Mouse (Mus musculus) midbrain, embryonic 10.5 days (tissue): ENCODE results near the gene Ccl12. TPM values are rescaled to one million over a fixed set of nuclear protein-coding genes. Genes with fewer than 3 reads are reported as not detected.

Source experiments
- DNase-seq: peaks from one replicate; pipeline ENCODE4 v3.0.0-alpha.2; 2017; ENCODE audit warnings: low spot score
- H3K27ac ChIP-seq: fragments of 300-500 bp; sonication (generic); replicated peaks from 2 replicates; pipeline ENCODE4 v1.5.1; 2016; ENCODE audit warnings: mild to moderate bottlenecking
- H3K27me3 ChIP-seq: fragments of 300-500 bp; sonication (generic); 2 replicates; pipeline ENCODE4 v1.6.1; 2016; ENCODE audit warnings: low read depth, mild to moderate bottlenecking; ENCODE audit not compliant: poor library complexity, severe bottlenecking
- H3K36me3 ChIP-seq: fragments of 300-500 bp; sonication (generic); 2 replicates; pipeline ENCODE4 v1.6.1; 2016; ENCODE audit warnings: mild to moderate bottlenecking, moderate library complexity
- H3K4me1 ChIP-seq: fragments of 300-500 bp; sonication (generic); 2 replicates; pipeline ENCODE4 v1.6.1; 2016
- H3K4me3 ChIP-seq: fragments of 300-500 bp; sonication (generic); 2 replicates; pipeline ENCODE4 v1.5.1; 2016; ENCODE audit warnings: mild to moderate bottlenecking, moderate library complexity
- H3K9me3 ChIP-seq: fragments of 300-500 bp; sonication (generic); replicated peaks from 2 replicates; pipeline ENCODE4 v1.6.1; 2016; ENCODE audit warnings: mild to moderate bottlenecking
- WGBS: fragments of 180-500 bp; shearing (Covaris S2); methylation state at CpG from one replicate; pipeline ENCODE4 v1.1.7; 2016; 5-methylcytosine and 5-hydroxymethylcytosine counted together
- polyA plus RNA-seq: library from polyadenylated mRNA; unstranded; fragments of >200 nt; fragmentation: Nextera tagmentation; extraction: Ambion mirVana; gene quantifications from 2 replicates; pipeline ENCODE4 v1.2.1, GENCODE M21; 2016

The Ccl12 gene
- 1.0 TPM in 1 of 2 replicates, not detected in the other for polyA plus RNA-seq

DNA sequence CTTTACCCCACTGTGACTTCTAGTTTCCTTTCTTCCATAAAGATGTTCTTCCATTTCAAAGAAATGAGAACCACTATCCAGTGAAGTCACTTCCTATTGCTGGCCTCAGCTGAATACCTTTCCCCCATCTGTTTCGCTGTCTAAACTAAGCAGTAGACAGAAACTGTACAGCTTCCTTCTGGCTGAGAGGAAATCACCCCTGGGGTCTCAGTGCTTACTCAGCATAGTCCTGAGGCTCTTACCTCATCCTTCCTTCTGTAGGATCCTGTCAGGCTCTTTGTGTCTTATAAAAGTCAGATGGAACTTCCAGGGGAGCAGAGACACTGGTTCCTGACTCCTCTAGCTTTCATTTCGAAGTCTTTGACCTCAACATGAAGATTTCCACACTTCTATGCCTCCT, at the start of gene Ccl12:
Gene Ccl12, plus strand, starts transcription at position 317 of the 400 bp plus-strand sequence.
- Histone ChIP-seq H3K4me3 (no peak within 1 kb of the TSS), H3K9me3 (no peaks in the 10 kb centered on the region), H3K27ac (no peak within 1 kb of the TSS), H3K36me3 (no peaks in the 10 kb centered on the region), H3K4me1 (no peaks in the 10 kb centered on the region), H3K27me3 (no peaks in the 10 kb centered on the region)
- no peak for DNase-seq
- 81% methylated on average over 2 of the region's 2 CpGs for WGBS

DNA sequence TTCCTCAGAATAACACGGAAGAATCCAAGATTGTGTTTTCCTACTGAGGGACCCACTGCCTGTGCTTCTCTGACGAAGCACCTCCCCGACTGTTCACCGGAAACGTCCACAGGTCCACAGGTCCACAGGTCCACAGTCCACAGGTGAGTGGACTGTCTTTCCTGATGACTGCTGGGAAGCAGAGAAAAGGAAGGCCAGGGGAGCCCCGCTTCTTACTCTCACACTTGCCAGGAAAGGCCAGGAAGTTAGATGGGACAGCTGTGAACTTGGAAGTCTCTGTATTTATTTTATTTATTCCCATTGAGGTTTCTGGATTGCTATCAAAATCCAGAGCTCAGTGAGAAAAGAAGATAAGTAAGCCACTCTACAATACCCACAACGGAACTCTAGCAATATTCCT, 47.8 kb upstream of the Ccl12 start:
- no peak for DNase-seq
- 96% methylated on average over 7 of the region's 7 CpGs for WGBS
- H3K27ac ChIP-seq: no peak overlapping the region

DNA sequence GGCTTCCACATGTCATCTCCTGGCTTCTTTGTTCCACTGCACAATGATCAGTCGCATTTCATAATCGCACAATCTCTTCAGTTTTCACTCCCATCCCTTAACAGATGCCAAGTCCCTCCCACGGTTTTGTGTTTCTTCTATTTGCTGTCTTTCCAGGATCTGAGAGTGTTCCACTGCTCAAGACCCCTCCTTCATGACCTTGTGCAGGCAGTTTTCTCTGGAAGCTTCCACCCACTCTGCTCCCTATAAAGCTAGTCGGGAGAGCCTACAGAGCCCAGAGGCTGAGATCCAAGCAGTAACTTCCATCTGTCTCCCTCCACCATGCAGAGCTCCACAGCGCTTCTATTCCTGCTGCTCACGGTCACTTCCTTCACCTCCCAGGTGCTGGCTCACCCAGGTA, 44.0 kb upstream of the Ccl12 start, which contains the start of gene Ccl11:
Gene Ccl11, plus strand, starts transcription at position 178 of the 400 bp plus-strand sequence.
- Histone ChIP-seq H3K27me3 (no peaks in the 10 kb centered on the region), H3K4me3 (no peak within 1 kb of the TSS), H3K4me1 (no peaks in the 10 kb centered on the region), H3K36me3 (no peaks in the 10 kb centered on the region), H3K9me3 (no peaks in the 10 kb centered on the region), H3K27ac (no peak within 1 kb of the TSS)
- no peak for DNase-seq
- WGBS: 92% methylated on average over 6 of the region's 6 CpGs

More for the DNA sequence above, 47.8 kb upstream of the Ccl12 start:
- H3K9me3 ChIP-seq: no peaks in the 10 kb centered on the region
- no peaks in the 10 kb centered on the region for H3K36me3 ChIP-seq
- H3K4me1 ChIP-seq: no peaks in the 10 kb centered on the region
- H3K27me3 ChIP-seq: no peaks in the 10 kb centered on the region
- H3K4me3 ChIP-seq: no peak overlapping the region

- H3K4me3 ChIP-seq: no peak overlapping the region
- H3K27me3 ChIP-seq: no peaks in the 10 kb centered on the region
- H3K36me3 ChIP-seq: no peaks in the 10 kb centered on the region
- 82% methylated on average over 3 of the region's 3 CpGs for WGBS
- no peaks in the 10 kb centered on the region for H3K4me1 ChIP-seq
- no peak for DNase-seq
- H3K9me3 ChIP-seq: no peaks in the 10 kb centered on the region
- H3K27ac ChIP-seq: no peak overlapping the region
Measured at GRCm38 (mm10) chr11:82062226-82062625, 39.4 kb upstream of the Ccl12 start.

GRCm38 (mm10) chr11:82063454-82063853, 38.2 kb upstream of the Ccl12 start:
- no peak overlapping the region for H3K4me3 ChIP-seq
- no peaks in the 10 kb centered on the region for H3K36me3 ChIP-seq
- no peak overlapping the region for H3K27ac ChIP-seq
- no peaks in the 10 kb centered on the region for H3K27me3 ChIP-seq
- no peak for DNase-seq
- 90% methylated on average over 2 of the region's 2 CpGs for WGBS
- no peaks in the 10 kb centered on the region for H3K9me3 ChIP-seq
- H3K4me1 ChIP-seq: no peaks in the 10 kb centered on the region

DNA sequence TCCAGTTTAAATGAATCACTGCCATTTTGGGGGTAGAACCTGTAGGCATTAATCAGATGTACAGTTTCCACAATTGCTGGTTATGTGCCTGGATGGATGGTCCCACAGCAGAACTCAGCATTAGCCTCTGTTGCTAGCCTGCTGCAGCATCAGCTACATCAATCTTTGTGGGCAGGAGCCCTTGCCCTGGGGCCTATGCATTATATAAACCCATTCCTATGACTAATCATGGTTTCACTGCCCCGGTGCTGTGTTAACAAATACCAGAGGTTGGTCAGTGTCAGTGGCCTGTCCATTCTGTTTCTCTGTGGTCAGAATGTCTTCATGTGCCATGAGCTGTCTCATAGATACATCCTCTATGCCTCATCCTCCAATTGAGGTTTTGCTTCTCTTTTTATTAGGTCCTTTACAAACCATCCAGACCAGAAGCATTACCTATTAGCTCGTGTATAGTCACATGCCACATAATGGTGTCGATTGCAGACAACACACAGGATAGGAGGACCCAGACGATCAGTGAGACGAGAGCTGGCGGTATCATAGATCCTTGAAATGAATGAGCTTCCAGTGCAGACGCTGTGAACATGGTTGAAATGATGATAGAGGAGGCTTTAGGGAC, 34.6 kb upstream of the Ccl12 start:
- Histone ChIP-seq H3K36me3 (no peaks in the 10 kb centered on the region), H3K4me1 (no peaks in the 10 kb centered on the region), H3K9me3 (no peaks in the 10 kb centered on the region), H3K27me3 (no peaks in the 10 kb centered on the region), H3K27ac (no peak overlapping the region), H3K4me3 (no peak overlapping the region)
- DNase-seq: no peak
- 88% methylated on average over 7 of the region's 7 CpGs for WGBS

DNA sequence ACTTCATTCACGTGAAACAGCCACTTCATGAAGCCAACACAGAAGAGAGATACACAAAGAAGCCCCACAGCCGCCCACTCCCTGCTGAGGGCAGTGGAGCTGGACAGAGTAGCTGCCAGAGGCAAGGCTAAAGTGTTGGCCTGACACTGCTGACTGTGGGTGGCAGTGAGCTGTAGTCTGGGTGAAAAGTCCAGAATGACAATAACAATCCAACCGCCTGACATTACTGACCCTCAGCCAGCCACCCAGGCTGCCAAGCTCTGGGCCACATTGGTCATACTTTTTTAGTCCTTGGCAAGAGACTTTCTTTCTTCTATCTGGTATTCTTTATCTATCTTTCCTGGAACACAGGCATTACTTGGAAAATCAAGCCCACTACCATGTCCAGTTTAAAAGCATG, 30.6 kb upstream of the Ccl12 start:
- H3K36me3 ChIP-seq: no peaks in the 10 kb centered on the region
- H3K4me1 ChIP-seq: no peaks in the 10 kb centered on the region
- H3K4me3 ChIP-seq: no peak overlapping the region
- no peaks in the 10 kb centered on the region for H3K27me3 ChIP-seq
- H3K27ac ChIP-seq: no peak overlapping the region
- H3K9me3 ChIP-seq: 0 out of 2 replicates have a peak, but pooled peaks cover 5% of the 10 kb centered on the region
- no peak for DNase-seq
- WGBS: 78% methylated on average over 3 of the region's 3 CpGs

- H3K4me1 ChIP-seq: no peaks in the 10 kb centered on the region
- no peak for DNase-seq
- H3K9me3 ChIP-seq: 0 out of 2 replicates have a peak, but pooled peaks cover 7% of the 10 kb centered on the region
- 85% methylated on average over 1 of the region's 1 CpGs for WGBS
- H3K27me3 ChIP-seq: no peaks in the 10 kb centered on the region
- no peak overlapping the region for H3K27ac ChIP-seq
- H3K4me3 ChIP-seq: no peak overlapping the region
- H3K36me3 ChIP-seq: no peaks in the 10 kb centered on the region
Measured at GRCm38 (mm10) chr11:82072374-82072773, 29.3 kb upstream of the Ccl12 start.

- H3K36me3 ChIP-seq: no peaks in the 10 kb centered on the region
- no peaks in the 10 kb centered on the region for H3K4me1 ChIP-seq
- H3K4me3 ChIP-seq: no peak overlapping the region
- 79% methylated on average over 3 of the region's 3 CpGs for WGBS
- no peak for DNase-seq
- H3K27me3 ChIP-seq: no peaks in the 10 kb centered on the region
- H3K9me3 ChIP-seq: 0 out of 2 replicates have a peak, but pooled peaks cover 7% of the 10 kb centered on the region
- H3K27ac ChIP-seq: no peak overlapping the region
Measured at GRCm38 (mm10) chr11:82072984-82073383, 28.7 kb upstream of the Ccl12 start.

DNA sequence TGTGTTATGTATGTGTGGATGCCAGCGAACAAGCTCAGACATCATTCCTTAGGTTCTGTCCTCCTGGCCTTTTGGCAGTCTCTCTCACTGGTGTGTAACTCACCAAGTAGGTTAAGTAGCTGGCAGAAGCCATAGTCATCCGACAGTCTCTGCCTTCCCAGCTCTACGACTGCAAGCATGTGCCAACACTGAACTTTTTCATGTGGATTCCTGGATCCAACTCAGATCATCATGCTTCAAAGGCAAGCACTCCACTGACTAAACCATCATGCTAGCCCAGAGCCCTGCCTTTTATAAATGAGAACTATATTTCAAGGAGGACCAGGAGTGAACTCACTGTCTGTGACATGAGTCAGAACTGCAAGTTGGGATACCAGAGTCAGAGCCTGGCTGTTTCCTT, 28.0 kb upstream of the Ccl12 start:
- Histone ChIP-seq H3K36me3 (no peaks in the 10 kb centered on the region), H3K27me3 (no peaks in the 10 kb centered on the region), H3K4me1 (no peaks in the 10 kb centered on the region), H3K27ac (no peak overlapping the region), H3K4me3 (no peak overlapping the region), H3K9me3 (0 out of 2 replicates have a peak, but pooled peaks cover 7% of the 10 kb centered on the region)
- no peak for DNase-seq
- WGBS: 88% methylated on average over 3 of the region's 3 CpGs

GRCm38 (mm10) chr11:82077031-82077430, 24.6 kb upstream of the Ccl12 start:
- no peak overlapping the region for H3K4me3 ChIP-seq
- WGBS: 80% methylated on average over 3 of the region's 3 CpGs
- no peaks in the 10 kb centered on the region for H3K27me3 ChIP-seq
- no peak for DNase-seq
- 0 out of 2 replicates have a peak, but pooled peaks cover 7% of the 10 kb centered on the region for H3K9me3 ChIP-seq
- H3K36me3 ChIP-seq: no peaks in the 10 kb centered on the region
- no peak overlapping the region for H3K27ac ChIP-seq
- H3K4me1 ChIP-seq: no peaks in the 10 kb centered on the region

GRCm38 (mm10) chr11:82078136-82078730, 23.4 kb upstream of the Ccl12 start:
- no peak overlapping the region for H3K4me3 ChIP-seq
- no peaks in the 10 kb centered on the region for H3K4me1 ChIP-seq
- no peak overlapping the region for H3K27ac ChIP-seq
- DNase-seq: no peak
- 0 out of 2 replicates have a peak, but pooled peaks cover 7% of the 10 kb centered on the region for H3K9me3 ChIP-seq
- no peaks in the 10 kb centered on the region for H3K36me3 ChIP-seq
- no peaks in the 10 kb centered on the region for H3K27me3 ChIP-seq

DNA sequence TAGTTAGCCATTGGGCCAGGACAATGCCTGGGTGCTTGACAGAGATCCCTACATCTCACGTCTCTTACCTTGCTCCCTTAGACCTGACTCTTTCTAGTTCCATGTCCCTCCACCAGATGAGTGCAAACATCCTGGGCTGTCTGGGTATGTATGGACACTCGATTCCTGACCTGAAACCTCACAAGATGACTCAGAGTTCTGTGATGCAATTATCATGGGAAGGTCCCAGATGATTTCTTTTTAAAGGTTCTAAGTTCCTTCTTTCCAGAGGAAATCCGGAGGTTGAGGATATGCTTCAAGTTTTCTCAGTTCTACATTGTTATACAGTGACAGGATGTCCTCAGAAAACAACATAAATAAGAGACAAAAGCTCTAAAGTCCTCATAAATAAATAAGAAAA, 20.8 kb upstream of the Ccl12 start:
- 0 out of 2 replicates have a peak, but pooled peaks cover 3% of the 10 kb centered on the region for H3K9me3 ChIP-seq
- no peaks in the 10 kb centered on the region for H3K27me3 ChIP-seq
- no peak for DNase-seq
- H3K4me1 ChIP-seq: no peaks in the 10 kb centered on the region
- no peaks in the 10 kb centered on the region for H3K36me3 ChIP-seq
- H3K27ac ChIP-seq: no peak overlapping the region
- WGBS: 87% methylated on average over 3 of the region's 3 CpGs
- no peak overlapping the region for H3K4me3 ChIP-seq
